Mouse (Mus musculus) skeletal muscle tissue, postnatal 0 days (tissue): ENCODE data around the gene Zfp217. TPM values are rescaled to one million over a fixed set of nuclear protein-coding genes. Genes with fewer than 3 reads are reported as not detected.

Experiments used
- polyA plus RNA-seq: library from polyadenylated mRNA; unstranded; fragments of >200 nt; fragmentation: Nextera tagmentation; extraction: Ambion mirVana; gene quantifications from 2 replicates; pipeline ENCODE4 v1.2.1, GENCODE M21; 2015

The Zfp217 gene
- 1.4 and 1.8 TPM in 2 replicates for polyA plus RNA-seq

GRCm38 (mm10) chr2:170147661-170148153, at the start of gene Zfp217:
Gene Zfp217, minus strand, starts transcription at chr2:170148103.

